1 mouse cellular context compared by ENCODE assay signal in genomic region chr2:152345393-152345792, GRCm38 (mm10).
TF ChIP-seq lines count a peak whose summit lies in the region.

No protein-coding gene starts in this region.

TF ChIP-seq in MEL, 35 proteins besides CTCF, POLR2A, EP300 and RAD21 (continued from another document):
- TF ChIP-seq MAZ (IDR thresholded peaks at IDR 0.05; ENCODE audit: low read depth, low read length) (no peak), HCFC1 (IDR thresholded peaks at IDR 0.05; ENCODE audit: low read depth, low read length) (no peak)
